Mouse (Mus musculus): ENCODE results near the gene Scgn.

DNA sequence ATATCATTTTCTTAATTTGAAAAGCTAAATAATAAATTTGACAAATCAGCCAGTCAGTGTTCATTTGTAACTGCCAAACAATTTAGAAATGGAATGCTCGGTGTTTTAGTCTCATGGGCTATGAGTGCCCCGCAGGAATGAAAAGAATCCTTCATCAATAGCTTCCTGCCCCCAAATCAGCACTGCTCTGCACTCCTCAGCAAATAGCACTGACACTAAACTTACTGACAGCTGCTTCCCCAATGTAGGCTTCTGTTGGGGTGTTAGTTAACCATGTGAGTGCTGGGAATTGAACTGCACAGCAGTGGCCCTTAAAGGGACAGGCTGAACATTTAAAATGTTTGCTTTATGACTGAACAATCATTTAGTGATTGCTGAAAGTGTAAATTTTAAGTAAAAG is 31.2 kb downstream of the Scgn start:
- no peak for TF ChIP-seq POLR2A (IDR thresholded peaks at IDR 0.05; ENCODE audit: control insufficient read depth in 1 of 2, insufficient read depth in 1 of 2, low read depth in 1 of 2, low read length in 2 of 2, poor library complexity in 1 of 2)
- no peak for TF ChIP-seq CTCF (IDR thresholded peaks at IDR 0.05 in 2 of 3, conservative IDR thresholded peaks at IDR 0.05 in 1 of 3; ENCODE audit: control insufficient read depth in 1 of 3, insufficient read depth in 1 of 3, low read depth in 2 of 3, low read length in 3 of 3, poor library complexity in 1 of 3, severe bottlenecking in 1 of 3)
- TF ChIP-seq MAX (IDR thresholded peaks at IDR 0.05; ENCODE audit: low read length) = no peak
- no peak for TF ChIP-seq UBTF (IDR thresholded peaks at IDR 0.05; ENCODE audit: borderline replicate concordance, insufficient read depth, low read depth, low read length)
- TF ChIP-seq EP300 (IDR thresholded peaks at IDR 0.05; ENCODE audit: low read depth in 1 of 2, low read length in 2 of 2) = no peak
- TF ChIP-seq KAT2A (conservative IDR thresholded peaks at IDR 0.05; ENCODE audit: low read depth, low read length) = no peak
- TF ChIP-seq HCFC1 (IDR thresholded peaks at IDR 0.05; ENCODE audit: low read depth, low read length) = no peak
- TF ChIP-seq USF2 (IDR thresholded peaks at IDR 0.05; ENCODE audit: borderline replicate concordance in 1 of 2, insufficient read depth in 1 of 2, low read depth in 1 of 2, low read length in 2 of 2) = no peak
- no peak for TF ChIP-seq MXI1 (IDR thresholded peaks at IDR 0.05; ENCODE audit: low read depth, low read length)
- no peak for TF ChIP-seq NELFE (IDR thresholded peaks at IDR 0.05; ENCODE audit: low read depth, low read length)
- TF ChIP-seq NRF1 (IDR thresholded peaks at IDR 0.05; ENCODE audit: insufficient read depth, low read depth, low read length, poor library complexity, severe bottlenecking) = no peak
- TF ChIP-seq RCOR1 (IDR thresholded peaks at IDR 0.05; ENCODE audit: low read depth, low read length) = no peak
- TF ChIP-seq SIN3A (IDR thresholded peaks at IDR 0.05; ENCODE audit: low read length) = no peak
- no peak for TF ChIP-seq POLR2AphosphoS5 (IDR thresholded peaks at IDR 0.05; ENCODE audit: borderline replicate concordance, low read depth, low read length)

Data from MEL (cell line).